Mouse (Mus musculus): ENCODE measurements around the gene Adgrg2. TPM values are rescaled to one million over a fixed set of nuclear protein-coding genes. Genes with fewer than 3 reads are reported as not detected.

Gene Adgrg2
- polyA plus RNA-seq, 1 experiment from 2014 or later = 2.5 TPM

DNA sequence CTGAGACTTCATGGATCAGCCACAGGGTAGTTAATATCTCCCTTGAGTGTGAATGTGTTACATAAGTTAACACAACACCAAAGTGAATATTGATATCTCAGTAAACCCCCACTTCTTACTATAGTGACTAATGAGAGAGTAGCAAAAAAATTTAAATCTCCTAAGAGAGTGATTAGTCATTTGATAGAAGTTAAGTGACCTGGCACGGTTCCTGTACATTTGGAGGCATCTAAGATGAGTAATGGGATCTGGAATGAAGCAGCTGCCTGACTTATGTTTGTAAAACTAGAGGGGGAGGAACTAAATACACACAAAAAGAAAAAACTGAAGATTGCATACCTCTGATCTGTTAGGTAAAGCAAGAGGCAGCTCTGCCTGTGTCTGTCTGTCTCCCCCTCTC is 118.6 kb downstream of the Adgrg2 start:
- WGBS = 87% methylated on average over 1 of the region's 1 CpGs
- Histone ChIP-seq H3K36me3 (no peaks in the 10 kb centered on the region), H3K27ac (no peak overlapping the region), H3K27me3 (peaks cover 17% of the 10 kb centered on the region; the same call in 1 of the 2 replicates), H3K4me1 (replicated peaks) (no peaks in the 10 kb centered on the region), H3K9ac (replicated peaks) (no peak overlapping the region), H3K4me3 (replicated peaks) (no peak overlapping the region), H3K9me3 (no peaks in the 10 kb centered on the region), H3K4me2 (replicated peaks) (no peak overlapping the region)
- no peak for ATAC-seq

DNA sequence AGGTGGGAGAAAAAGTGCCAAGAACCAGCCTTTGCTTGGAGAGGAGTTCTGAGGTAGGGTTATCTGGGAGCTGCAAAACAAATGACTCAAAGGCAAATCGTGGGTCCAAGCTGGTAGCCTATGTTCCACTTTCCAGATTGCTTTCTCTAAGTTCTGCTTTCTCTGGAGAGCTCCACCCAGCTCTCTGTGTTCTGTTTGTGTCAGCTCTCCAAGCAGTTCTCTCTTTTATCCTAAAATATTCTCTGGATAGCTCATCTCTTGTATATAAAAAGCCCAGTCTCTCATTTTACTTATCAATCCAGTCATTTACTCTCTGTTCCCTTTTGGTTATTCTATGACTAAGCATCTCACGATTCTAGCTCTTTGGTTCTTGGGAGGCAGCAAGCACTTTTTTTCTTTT is 119.7 kb downstream of the Adgrg2 start:
- no peaks in the 10 kb centered on the region for H3K36me3 ChIP-seq
- WGBS = 76% methylated on average over 2 of the region's 2 CpGs

DNA sequence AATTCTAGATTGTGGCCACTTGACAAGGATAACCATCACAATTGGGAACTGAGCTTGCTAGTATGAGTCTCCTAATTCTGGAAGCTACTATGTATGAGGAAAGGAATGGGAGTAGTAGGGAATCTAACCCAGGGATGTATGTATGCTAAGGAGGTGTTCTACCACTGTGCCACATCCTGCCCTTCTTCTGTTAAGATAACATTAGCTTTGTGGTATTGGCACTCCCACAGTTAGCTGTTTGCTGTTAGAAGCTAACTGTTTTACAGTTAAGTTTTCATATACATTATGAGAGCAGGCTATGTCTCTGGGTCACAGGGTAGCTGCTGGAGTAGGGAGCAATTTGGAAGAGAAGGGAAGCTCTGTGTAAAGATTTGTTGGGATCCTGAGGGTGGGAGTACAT is 125.5 kb downstream of the Adgrg2 start:
- no peaks in the 10 kb centered on the region for H3K36me3 ChIP-seq
- H3K27me3 ChIP-seq = peaks cover 14% of the 10 kb centered on the region; the same call in 1 of the 2 replicates
- H3K9ac ChIP-seq (replicated peaks) = no peak overlapping the region
- ATAC-seq = no peak
- H3K4me1 ChIP-seq (replicated peaks) = no peaks in the 10 kb centered on the region
- H3K27ac ChIP-seq = no peak overlapping the region
- H3K9me3 ChIP-seq = no peaks in the 10 kb centered on the region
- no peak overlapping the region for H3K4me2 ChIP-seq (replicated peaks)
- H3K4me3 ChIP-seq (replicated peaks) = no peak overlapping the region

More for the DNA sequence above, 119.7 kb downstream of the Adgrg2 start:
- Histone ChIP-seq H3K4me2 (replicated peaks) (no peak overlapping the region), H3K9ac (replicated peaks) (no peak overlapping the region), H3K4me3 (replicated peaks) (no peak overlapping the region), H3K9me3 (no peaks in the 10 kb centered on the region), H3K27me3 (peaks cover 17% of the 10 kb centered on the region; the same call in 1 of the 2 replicates), H3K27ac (no peak overlapping the region), H3K4me1 (replicated peaks) (no peaks in the 10 kb centered on the region)
- ATAC-seq = no peak

DNA sequence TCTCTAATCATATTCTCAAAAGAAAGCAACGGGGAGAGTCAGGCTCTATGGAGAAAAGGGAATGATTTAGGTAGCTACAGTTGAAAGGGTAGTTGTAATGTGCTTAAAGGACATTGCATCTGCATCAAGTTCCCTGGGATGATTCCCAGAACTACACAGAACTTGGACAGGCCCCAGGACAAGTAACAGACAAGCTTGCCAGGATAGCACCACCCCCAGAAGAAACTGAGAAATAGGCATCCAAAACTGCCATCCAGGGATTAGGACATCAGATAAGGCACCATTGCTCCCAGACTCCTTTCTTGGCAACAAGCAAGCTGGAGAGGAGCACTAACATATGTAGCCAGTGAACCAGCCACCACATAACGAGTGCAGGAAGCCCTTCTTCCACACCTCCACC is 152.3 kb downstream of the Adgrg2 start:
- no peaks in the 10 kb centered on the region for H3K9me3 ChIP-seq
- peaks cover 4% of the 10 kb centered on the region; the same call in 1 of the 2 replicates for H3K27me3 ChIP-seq
- no peaks in the 10 kb centered on the region for H3K4me1 ChIP-seq (replicated peaks)
- 0 out of 2 replicates have a peak, but pooled peaks cover 3% of the 10 kb centered on the region for H3K36me3 ChIP-seq
- no peak overlapping the region for H3K4me2 ChIP-seq (replicated peaks)
- no peak overlapping the region for H3K9ac ChIP-seq (replicated peaks)
- 82% methylated on average over 2 of the region's 2 CpGs for WGBS
- no peak overlapping the region for H3K27ac ChIP-seq
- ATAC-seq = no peak
- H3K4me3 ChIP-seq (replicated peaks) = no peak overlapping the region

Other genes starting within 250 kb of the Adgrg2 start
- gene Phka2, start 111.5 kb downstream of the Adgrg2 start, polyA plus RNA-seq (2015; fragmentation: Nextera tagmentation; extraction: Ambion mirVana) = 15.9 and 18.4 TPM in 2 replicates

Data from midbrain, embryonic 13.5 days (tissue).